Mouse (Mus musculus) liver, adult 2 months (tissue): Measurements from ENCODE around the gene Ebf1.

Experiments
- CTCF ChIP-seq: fragments of 200-500 bp; IDR thresholded peaks from 2 replicates; pipeline ENCODE4 v1.5.1; 2011; ENCODE audit warnings: low read depth, low read length, control low read depth
- POLR2A ChIP-seq: fragments of 200-500 bp; IDR thresholded peaks from 2 replicates; pipeline ENCODE4 v1.6.1; 2011; ENCODE audit warnings: low read length, control low read depth; ENCODE audit not compliant: insufficient read depth; ENCODE audit errors: extremely low read depth

- TF ChIP-seq CTCF: no peak
- no peak for TF ChIP-seq POLR2A
These were observed 42.3 kb upstream of the Ebf1 start for GRCm38 (mm10) chr11:44574820-44575219.
